Mouse (Mus musculus) E14TG2a.4 (cell line): ENCODE measurements around the gene Gm732.

Source experiments
- H3K27me3 ChIP-seq: 2 replicates; pipeline ENCODE4 v1.6.1; 2014; ENCODE audit warnings: low read length, control low read depth; ENCODE audit not compliant: insufficient read depth
- H3K36me3 ChIP-seq: 2 replicates; pipeline ENCODE4 v1.6.1; 2014; ENCODE audit warnings: low read length, control low read depth; ENCODE audit not compliant: insufficient read depth
- H3K4me1 ChIP-seq: replicated peaks from 2 replicates; pipeline ENCODE4 v1.6.1; 2014; ENCODE audit warnings: low read depth, low read length, control low read depth
- H3K4me3 ChIP-seq: replicated peaks from 2 replicates; pipeline ENCODE4 v1.5.1; 2014; ENCODE audit warnings: mild to moderate bottlenecking, low read length
- H3K9me3 ChIP-seq: 2 replicates; pipeline ENCODE4 v1.6.1; 2014; ENCODE audit warnings: low read length, control low read depth
- CTCF ChIP-seq: conservative IDR thresholded peaks from 2 replicates; pipeline ENCODE4 v1.5.1; 2014; ENCODE audit warnings: low read length
- NANOG ChIP-seq: IDR thresholded peaks from 2 replicates; pipeline ENCODE4 v1.6.1; 2014; ENCODE audit warnings: borderline replicate concordance, low read length, mixed read lengths
- POU5F1 ChIP-seq: IDR thresholded peaks from 2 replicates; pipeline ENCODE4 v1.6.1; 2014; ENCODE audit warnings: low read length, borderline replicate concordance

Gene Gm732

GRCm38 (mm10) chrX:107948365-107948764, at the start of gene Gm732:
Gene Gm732, minus strand, starts transcription at chrX:107948465.
- Histone ChIP-seq H3K36me3 (no peaks in the 10 kb centered on the region), H3K4me1 (no peaks in the 10 kb centered on the region), H3K4me3 (no peak within 1 kb of the TSS), H3K27me3 (no peaks in the 10 kb centered on the region), H3K9me3 (no peaks in the 10 kb centered on the region)
- TF ChIP-seq POU5F1 (no peak), NANOG (no peak), CTCF (no peak)
